Mouse (Mus musculus) embryonic fibroblast, embryonic 13.5 days (primary cell): ENCODE data around the gene Rbms2. TPM values are rescaled to one million over a fixed set of nuclear protein-coding genes. Genes with fewer than 3 reads are reported as not detected.
A peak's percentile ranks its signal among the peaks of the same experiment; 100 is the strongest.

ENCODE experiments used
- H3K27ac ChIP-seq: 2 replicates; pipeline ENCODE4 v1.5.1; 2012; ENCODE audit warnings: low read length, control low read depth, inconsistent platforms; ENCODE audit not compliant: insufficient read depth
- H3K4me1 ChIP-seq: 2 replicates; pipeline ENCODE4 v1.6.1; 2011; ENCODE audit warnings: low read length; ENCODE audit not compliant: control insufficient read depth, insufficient read depth
- H3K4me3 ChIP-seq: 2 replicates; pipeline ENCODE4 v1.5.1; 2011; ENCODE audit warnings: mild to moderate bottlenecking, control low read depth, low read length; ENCODE audit not compliant: insufficient read depth
- CTCF ChIP-seq: IDR thresholded peaks from 2 replicates; pipeline ENCODE4 v1.5.1; 2011; ENCODE audit warnings: mild to moderate bottlenecking, control low read depth, low read length, moderate library complexity, borderline replicate concordance; ENCODE audit not compliant: insufficient read depth
- POLR2A ChIP-seq: IDR thresholded peaks from 2 replicates; pipeline ENCODE4 v1.6.1; 2011; ENCODE audit warnings: low read depth, mild to moderate bottlenecking, control low read depth, low read length, moderate library complexity
- polyA plus RNA-seq: library from polyadenylated mRNA; stranded (reverse); fragments of >200 nt; gene quantifications from 2 replicates; pipeline ENCODE4 v1.2.4, GENCODE M21; 2011; ENCODE audit warnings: low read depth; ENCODE audit not compliant: missing spikeins, insufficient read length

The Rbms2 gene
- polyA plus RNA-seq, 1 experiment = 167 TPM

DNA sequence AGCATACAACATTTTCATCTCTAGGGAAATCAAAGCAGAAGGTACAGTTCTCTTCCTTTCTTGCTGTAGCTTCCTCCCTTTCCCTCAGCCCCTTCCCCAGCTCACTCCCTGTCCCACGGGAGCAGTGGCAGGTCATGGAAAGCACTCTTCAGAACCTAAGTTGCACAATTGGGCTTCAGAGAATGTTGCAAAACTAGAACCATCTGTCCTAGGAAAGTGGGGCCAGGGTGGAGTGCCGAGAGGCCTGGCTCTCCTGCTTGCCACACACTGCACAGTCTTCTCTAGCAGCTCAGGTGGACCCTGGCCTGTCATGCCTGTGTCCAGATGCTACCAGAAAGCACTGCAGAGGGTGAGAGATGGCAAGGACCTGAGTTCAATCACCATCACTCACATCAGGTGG is 35.1 kb downstream of the Rbms2 start:
- no peak for TF ChIP-seq CTCF
- no peak for TF ChIP-seq POLR2A
- no peak overlapping the region for H3K4me3 ChIP-seq
- no peak overlapping the region for H3K27ac ChIP-seq
- peaks cover 3% of the 10 kb centered on the region for H3K4me1 ChIP-seq

DNA sequence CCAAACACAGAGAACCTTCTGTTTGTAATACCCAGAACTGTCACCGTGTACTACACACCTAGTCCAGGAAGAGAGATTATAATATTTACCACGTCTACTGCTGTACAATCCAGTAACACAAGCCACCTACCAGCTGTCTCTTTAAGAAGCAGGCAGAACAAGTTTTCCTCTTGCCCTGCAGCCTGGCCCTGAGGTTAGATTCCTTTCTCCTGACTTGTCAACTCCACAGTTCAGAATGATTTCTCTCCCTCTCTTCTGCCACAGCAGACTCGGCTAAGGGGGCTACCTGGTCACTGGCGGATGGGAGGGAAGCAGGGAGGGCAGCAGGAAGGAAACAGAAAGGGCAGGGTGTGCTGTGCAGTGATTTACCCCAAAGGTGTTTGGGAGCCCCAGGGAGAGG is 36.4 kb downstream of the Rbms2 start:
- no peak overlapping the region for H3K4me3 ChIP-seq
- peak overlapping the region; percentile 59 for H3K27ac ChIP-seq
- peaks cover 3% of the 10 kb centered on the region for H3K4me1 ChIP-seq
- TF ChIP-seq CTCF (no peak), POLR2A (no peak)

DNA sequence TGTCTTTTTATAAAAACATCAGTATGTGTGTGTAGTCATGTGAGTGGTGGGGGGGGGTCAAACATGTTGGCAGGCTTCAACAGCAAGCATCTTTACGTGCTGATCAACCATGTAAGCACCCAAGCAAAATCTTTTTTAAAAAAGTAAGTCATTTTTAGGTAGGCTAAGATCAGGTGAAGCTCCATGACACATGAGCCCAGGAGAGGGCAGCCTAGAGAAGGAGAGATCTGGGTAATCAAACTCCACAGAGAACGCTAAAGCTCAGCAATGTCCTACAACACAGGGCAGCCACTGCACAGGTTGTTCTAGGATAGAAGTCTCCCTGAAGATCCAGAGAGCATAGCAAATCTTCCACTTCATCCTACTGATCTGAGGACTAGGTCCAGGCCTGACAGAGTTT is 37.9 kb downstream of the Rbms2 start:
- H3K27ac ChIP-seq = no peak overlapping the region
- TF ChIP-seq CTCF = no peak
- TF ChIP-seq POLR2A = no peak
- peaks cover 3% of the 10 kb centered on the region for H3K4me1 ChIP-seq
- H3K4me3 ChIP-seq = no peak overlapping the region

DNA sequence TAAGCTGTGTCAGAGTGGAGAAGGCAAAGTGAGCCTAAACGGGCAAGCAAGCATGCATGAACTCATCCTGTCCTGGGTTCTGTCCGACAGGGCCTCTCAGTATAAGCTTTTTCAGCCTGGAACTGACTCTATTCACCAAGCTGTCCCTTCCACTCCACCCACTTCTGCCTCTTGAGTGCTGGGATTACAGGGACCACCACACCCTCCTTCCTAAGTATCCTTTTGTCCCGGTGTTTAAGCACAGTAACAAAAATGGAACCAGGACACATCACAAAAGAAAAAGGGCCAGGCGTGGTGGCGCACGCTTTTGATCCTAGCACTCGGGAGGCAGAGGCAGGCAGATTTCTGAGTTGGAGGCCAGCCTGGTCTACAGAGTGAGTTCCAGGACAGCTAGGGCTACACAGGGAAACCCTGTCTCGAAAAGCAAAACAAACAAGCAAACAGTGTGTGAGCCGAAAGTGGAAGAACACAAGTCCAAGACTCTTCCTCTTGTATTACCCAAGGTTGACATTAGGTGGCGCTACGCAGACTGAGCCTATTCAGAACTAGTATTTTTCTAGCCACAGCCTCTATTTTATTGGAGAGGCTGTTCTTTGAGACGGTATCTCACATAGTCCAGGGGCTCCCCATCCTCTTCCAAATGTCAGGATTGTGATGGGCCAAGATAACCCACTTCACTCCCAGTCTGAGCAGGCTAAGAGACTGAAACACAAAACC is 39.7 kb downstream of the Rbms2 start:
- Histone ChIP-seq H3K4me3 (no peak overlapping the region), H3K4me1 (peaks cover 3% of the 10 kb centered on the region), H3K27ac (no peak overlapping the region)
- TF ChIP-seq CTCF (no peak), POLR2A (no peak)

DNA sequence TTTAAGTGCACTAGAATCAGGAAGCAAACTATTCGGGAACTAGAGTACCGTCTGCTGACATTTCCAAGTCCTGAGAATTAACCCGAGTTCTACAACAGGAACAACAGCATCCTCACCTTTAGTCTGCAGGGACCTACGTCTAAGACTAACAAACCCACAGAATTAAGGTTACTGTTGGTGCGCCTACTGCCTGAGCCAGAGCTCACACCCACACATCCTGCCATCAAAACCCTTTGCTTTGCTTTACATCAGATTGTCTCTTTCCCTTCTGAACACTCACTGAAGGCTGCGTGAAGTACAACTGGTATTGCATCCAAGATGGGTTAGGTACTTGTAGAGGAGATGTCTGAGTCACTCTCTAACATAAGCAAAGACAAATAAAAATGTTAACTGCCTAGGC is 44.7 kb downstream of the Rbms2 start:
- Histone ChIP-seq H3K4me3 (no peak overlapping the region), H3K27ac (no peak overlapping the region), H3K4me1 (no peaks in the 10 kb centered on the region)
- TF ChIP-seq CTCF (no peak), POLR2A (no peak)

DNA sequence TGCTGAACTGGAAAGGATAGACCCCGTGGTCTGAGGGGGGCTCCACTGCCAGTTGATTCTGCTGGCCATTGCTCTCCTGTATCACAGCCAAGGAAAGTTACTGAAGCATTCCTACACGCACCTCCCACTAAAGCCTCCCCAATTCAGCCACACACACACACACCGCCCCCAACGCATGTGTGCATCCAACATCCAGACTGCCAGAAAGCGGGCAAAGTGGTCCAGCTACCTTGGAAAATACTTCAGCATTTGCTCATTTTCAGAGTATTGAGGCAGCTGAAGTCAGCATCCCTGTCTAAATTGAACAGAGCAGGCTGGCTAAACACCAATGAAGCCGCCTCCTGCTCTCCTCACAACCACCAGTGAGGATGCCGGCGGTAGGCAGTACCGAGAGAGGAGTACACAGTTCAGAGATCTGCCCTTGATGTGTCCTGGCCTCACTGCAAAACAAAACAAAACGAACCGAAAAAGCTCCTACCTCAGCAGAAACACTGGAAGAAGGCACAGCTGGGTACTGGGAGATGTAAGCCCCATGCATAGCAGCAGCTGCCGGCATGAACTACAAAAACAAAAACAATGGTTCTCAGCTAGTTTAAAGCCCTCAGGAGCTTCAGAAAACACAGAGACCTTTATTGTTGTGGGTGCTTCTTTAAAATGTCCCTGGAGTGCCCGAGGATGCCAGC is 46.3 kb downstream of the Rbms2 start:
- H3K27ac ChIP-seq = no peak overlapping the region
- H3K4me3 ChIP-seq = no peak overlapping the region
- TF ChIP-seq CTCF (no peak), POLR2A (no peak)
- no peaks in the 10 kb centered on the region for H3K4me1 ChIP-seq

DNA sequence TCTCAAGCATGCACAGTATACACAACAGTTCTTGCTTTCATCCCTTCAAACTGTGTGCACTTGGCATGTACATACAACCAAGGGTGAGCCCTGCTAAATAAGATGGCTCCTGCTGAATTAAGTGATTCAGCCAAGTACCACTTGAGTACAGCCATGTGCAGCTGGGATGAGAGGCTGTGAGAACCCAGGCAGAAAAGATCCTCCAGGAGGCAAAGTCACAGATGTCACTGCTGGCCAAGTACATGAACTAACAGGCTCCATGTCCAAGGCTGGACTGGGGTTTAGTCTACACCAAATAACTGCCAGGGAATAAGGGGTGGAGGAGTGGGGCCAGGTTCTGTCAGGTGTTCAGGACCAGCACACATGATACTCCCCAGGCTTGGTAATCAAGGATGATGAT is 48.3 kb downstream of the Rbms2 start:
- Histone ChIP-seq H3K4me1 (no peaks in the 10 kb centered on the region), H3K27ac (no peak overlapping the region), H3K4me3 (no peak overlapping the region)
- TF ChIP-seq POLR2A (no peak), CTCF (no peak)

DNA sequence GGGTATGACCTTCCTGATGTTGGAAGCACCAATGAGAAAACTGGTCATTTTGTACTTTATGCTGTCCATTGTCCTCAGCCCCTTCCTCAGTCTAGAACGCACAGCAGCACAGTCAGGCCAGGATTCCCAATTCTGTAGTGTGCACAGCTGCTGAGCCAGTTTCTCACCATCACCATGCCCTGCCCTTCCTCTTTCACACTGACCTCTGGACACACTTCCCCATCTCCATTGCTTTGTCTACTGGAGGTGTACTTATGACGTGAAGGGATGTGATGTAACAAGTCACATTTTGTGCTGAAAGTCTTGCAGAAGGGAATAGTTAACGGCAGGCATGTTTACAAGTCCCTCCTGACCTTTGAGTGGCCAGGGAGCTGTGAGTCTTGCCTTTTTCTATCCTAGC is 48.8 kb downstream of the Rbms2 start:
- TF ChIP-seq POLR2A (no peak), CTCF (no peak)
- Histone ChIP-seq H3K27ac (no peak overlapping the region), H3K4me1 (no peaks in the 10 kb centered on the region), H3K4me3 (no peak overlapping the region)

DNA sequence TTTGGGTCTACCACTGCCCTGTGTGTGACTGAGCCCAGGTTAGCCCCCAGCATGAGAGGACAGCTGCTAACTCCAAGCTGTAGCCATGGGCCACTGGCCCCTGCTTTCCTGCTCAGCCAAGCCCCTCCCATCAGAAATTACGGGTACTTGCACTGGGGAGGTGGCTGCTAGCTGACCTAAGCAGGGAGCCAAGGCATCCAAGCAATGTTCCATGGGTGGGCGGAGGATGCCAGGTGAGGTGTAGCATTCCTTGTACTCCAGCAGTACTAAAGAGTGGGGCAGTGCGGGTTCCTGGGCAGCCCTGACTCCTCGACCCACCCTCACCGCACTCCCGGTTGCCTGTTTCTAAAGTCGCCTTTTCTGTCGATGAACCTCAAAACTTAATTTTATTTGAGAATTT is 52.0 kb downstream of the Rbms2 start:
- Histone ChIP-seq H3K4me1 (no peaks in the 10 kb centered on the region), H3K4me3 (no peak overlapping the region), H3K27ac (no peak overlapping the region)
- TF ChIP-seq CTCF (no peak), POLR2A (no peak)

DNA sequence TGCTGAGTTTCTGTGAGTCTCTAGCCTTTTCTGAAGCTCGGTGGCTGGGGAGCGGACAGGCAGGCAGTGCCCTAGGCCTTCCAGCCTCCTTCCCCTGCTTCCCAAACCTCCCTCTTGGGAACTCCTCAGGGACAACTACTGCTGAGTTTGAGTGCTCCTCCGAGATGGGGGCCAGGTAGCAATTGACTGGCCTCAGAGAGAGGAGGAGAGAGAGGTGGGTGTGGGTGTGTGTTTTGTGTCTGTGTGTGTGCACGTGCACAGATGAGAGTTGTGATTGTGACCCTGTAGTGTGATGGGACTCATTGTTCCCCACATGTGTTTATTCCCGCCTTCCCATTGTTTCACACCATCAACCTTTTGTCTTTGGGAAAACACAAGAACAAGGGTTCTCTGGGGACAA is 52.6 kb downstream of the Rbms2 start:
- Histone ChIP-seq H3K27ac (no peak overlapping the region), H3K4me1 (no peaks in the 10 kb centered on the region), H3K4me3 (no peak overlapping the region)
- TF ChIP-seq CTCF = no peak
- TF ChIP-seq POLR2A = no peak
